Mouse (Mus musculus): ENCODE measurements around the gene Pus1.

Pus1 gene

DNA sequence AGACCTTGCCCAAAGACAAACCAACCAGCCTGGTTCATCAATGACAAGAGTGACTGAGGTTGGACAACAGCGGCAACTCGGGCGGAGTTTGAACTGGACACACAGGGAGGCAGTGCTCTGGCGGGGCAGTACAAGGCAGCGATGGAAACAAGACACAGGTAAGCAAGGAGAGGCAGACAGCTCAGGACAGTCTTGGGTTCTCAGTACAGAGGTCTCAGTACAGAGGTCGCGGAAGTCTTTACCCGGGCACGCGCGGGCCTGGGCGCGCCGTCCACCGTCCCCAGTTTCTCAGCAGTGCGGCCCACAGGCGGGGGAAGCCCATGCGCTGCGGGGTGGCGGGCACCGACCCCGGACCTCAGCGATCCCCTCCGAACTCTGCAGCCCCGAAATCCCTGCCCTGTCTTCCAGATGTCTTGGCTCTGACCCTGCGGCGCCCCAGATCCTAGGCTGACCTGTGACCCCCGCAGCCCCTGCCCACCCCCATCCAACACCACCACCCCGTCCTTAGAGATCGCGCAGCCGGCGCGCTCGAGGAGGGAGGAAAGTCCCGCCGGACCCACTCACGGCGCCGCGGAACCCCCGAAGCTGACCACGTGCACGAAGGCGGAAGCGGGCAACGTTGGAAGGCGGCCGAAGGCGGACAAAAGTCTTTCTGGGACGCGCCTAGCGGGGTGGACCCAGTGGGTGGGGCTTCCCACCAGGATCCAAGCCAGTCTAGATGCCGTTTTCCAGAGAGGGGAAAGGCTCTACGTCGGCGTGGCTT lies at the start of gene Pus1:
TSS of gene Pus1 (minus strand) at position 662 of the 763 bp plus-strand sequence.
- peak; percentile 95 for DNase-seq (ENCODE audit: low spot score in 2 of 2)

DNA sequence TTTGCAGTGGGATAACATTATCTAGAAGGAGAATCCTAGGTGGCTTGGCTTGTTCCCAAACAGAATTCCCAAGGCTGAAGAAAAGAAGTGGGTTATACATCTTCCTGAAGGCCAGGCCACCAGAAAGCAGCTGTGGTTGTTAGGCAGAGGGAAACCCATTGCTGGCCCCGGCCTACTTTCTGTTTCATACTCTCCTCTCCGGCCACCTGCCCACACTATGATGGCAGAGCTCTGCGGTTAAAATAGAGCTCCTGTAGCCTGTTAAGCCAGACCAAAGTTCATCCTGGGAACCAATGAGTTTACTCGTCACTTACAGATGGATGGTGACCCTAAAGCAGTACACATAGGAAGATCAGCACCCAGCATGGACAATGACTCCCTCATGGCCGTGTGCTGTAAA lies 47.1 kb upstream of the Pus1 start:
- no peak for DNase-seq (ENCODE audit: low spot score in 2 of 2)

DNA sequence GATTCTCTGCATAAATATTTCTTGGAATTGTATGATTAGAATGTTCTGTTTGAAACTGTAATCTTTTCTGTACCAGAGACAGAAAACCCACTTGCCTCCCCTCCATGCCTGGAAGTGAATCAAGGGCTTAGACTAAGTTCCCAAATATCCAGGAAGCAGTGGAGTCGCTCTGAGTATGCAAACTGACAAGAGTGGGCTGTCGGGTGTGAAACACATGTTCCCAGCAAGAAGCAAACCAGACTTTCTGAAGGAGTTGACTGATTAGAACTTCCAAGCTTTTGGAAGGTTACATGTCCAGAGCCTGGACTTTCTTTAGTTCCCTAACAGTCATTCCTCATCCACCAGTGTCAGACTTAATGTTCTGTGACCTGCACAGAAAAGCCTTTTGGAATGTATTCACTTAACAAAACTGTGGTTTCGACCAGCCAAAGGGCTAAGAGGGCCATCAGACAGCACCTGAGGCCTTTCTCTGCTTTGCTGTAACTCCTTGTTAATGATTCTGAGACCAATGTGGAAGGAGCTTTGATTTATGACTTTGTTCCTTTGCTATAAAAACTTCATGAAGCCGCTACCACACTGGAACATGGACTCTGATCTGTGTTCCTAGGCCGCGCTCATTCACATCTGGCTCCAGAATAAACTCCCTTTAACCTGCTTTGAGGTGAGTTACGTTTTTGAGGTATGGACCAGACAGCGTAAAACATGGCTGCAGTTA lies 46.5 kb upstream of the Pus1 start:
- no peak for DNase-seq (ENCODE audit: low spot score in 2 of 2)

DNA sequence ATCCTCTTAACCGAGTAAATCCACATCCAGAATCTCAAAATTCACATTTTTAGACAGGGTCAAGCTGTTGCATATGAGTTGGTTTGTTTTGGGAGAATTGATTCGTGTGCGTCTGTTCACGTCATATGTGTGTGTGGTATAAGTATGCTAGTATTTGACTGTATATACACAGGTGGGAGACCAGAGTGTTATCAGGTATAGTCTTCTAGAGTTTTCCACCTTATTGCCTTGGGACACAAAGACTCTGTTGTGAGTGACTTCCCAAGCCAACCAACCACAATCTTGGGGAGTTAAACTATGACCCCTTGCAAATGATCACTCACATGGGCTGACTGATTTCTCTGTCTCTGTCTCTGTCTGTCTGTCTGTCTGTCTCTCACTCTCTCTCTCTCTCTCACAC lies 44.0 kb upstream of the Pus1 start:
- DNase-seq (ENCODE audit: low spot score in 2 of 2): no peak

DNA sequence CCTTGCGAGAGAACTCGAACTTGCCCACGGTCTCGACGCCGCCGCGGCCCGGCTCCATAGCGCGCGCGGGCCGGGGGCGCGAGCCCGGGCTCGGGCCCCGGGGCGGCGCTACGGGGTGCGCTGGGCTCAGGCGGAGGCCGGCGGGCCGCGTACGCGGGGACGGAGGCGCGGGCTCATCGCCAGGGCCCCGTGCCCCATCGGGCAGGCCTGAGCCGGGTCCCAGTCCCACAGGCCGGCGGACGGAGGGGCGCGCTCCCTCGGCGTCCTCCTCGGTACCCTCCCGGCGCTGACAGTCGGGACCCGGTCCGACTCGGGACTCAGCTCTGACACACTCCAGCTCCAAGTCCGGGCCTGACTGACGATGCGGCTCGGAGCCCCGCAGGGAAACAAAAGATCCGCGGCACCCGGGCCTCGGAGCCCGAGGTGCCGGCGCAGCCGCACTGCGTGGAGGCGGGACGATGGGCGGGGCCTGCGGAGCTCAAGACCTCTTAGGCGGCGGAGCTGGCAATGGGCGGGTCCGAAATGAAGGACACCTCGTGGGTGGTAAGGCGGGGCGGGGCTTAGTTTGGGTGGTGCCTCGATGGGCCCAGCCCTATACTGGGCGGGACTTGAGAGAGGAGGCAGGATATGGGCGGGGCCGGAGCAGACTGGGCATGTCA lies 29.3 kb upstream of the Pus1 start, which contains the start of gene Ulk1:
TSS of gene Ulk1 (minus strand) at position 431 of the 659 bp plus-strand sequence.
- peak; percentile 99 to 100 for DNase-seq (ENCODE audit: low spot score in 2 of 2)

DNA sequence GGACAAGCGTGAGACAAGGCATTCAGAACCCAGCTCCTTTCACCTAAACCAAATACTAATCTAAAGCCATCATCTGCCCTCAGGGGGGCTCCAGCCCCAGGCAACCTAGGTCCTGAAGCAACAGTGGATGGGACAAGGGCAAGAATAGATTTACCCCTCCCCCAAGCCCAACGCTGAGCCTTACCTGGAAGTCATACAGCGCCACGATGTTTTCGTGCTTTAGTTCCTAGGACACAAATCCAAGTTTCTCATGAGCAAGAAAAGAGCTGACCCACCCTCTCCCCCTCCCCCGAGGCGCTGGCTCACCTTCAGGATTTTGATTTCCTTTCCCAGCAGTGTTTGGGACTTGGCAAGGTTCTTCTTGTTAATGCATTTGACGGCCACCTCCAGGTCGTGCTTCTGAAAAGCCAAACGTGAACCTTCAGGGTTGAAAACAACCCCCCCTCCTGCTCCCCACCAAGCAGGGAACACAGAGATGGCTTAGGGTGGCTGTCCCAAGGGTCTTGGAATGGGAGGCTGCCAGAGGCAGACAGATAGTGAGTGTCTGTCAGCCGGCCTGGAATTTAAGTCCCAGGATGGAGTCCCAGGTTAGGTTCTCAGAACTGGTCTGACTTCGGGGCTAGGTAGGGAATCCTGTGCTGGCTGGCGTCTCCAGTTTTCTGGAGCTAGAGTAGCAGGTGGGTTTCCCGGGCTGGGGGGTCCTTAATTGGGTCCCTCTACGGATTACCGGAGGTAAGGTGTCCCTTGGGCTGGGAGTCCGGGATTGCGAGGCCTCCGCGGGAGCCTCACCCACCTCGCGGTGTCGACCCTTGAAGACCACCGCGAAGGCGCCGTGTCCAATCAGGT lies 28.6 kb upstream of the Pus1 start:
- DNase-seq (ENCODE audit: low spot score in 2 of 2): peak; percentile 33 to 41

DNA sequence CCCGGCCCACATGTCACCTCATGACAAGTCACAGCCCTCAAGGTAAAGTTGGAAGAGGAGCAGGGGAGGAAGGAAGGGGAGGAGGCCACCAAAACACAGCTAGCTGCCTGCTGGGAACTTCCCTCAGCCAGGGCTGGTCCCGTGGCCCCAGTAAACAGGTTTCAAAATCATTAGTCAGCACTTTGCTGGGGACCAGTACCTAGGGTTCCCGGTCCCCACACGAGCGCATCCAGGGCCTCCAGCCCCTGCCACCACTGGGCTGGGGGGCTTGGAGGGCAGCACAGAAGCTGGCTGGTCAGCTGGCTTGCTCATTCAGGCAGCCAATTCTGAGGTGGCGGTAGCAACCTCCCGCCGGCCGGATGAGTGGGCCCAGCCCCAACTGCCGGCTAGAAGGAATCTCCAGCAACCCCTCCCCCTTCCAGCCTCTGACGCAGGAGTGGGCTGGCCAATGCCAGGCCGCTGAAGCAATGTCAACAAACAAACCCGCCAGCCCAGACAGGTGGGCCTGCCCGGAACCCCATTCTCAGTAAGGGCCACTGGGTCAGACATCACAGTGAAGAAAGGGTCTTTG lies 27.7 kb upstream of the Pus1 start:
- peak; percentile 90 to 93 for DNase-seq (ENCODE audit: low spot score in 2 of 2)

DNA sequence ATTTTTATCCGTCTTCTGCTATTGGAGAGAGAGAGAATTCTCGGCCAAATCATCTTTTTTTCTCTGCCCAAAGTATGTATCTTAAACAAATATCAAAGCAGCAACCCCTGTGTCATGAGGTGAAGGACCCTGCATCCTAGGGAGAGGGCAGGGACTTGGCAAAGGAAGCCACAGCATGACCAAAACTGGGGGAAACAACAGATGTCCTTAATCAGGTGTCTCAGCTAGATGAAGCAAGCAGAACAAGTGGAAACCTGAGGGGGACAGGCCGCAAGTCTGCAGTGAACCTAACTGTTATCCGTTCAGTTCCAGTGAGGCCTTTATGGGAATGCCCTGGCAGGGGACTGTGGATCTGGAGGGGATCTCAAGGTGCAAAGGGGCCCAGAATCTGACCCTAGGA lies 27.0 kb upstream of the Pus1 start:
- DNase-seq (ENCODE audit: low spot score in 2 of 2): no peak

DNA sequence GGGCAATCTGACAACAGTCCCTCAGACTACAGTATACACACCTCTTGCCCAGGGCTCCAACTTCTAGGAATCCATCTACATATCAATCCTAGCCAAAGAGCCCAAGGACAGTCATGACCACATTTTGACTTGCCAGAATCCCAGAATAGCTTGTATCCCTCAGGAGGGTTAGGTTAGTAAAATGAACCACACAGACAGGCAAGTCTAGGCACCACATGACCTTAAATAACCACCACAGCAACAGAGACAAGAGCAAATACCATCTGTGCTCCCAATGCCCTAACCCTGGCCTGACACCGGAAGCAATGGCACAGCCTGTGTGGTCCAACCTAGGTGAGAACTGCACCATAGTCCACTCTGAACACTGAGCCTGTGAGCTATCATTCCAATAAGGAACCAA lies 26.2 kb upstream of the Pus1 start:
- peak; percentile 46 to 50 for DNase-seq (ENCODE audit: low spot score in 2 of 2)

DNA sequence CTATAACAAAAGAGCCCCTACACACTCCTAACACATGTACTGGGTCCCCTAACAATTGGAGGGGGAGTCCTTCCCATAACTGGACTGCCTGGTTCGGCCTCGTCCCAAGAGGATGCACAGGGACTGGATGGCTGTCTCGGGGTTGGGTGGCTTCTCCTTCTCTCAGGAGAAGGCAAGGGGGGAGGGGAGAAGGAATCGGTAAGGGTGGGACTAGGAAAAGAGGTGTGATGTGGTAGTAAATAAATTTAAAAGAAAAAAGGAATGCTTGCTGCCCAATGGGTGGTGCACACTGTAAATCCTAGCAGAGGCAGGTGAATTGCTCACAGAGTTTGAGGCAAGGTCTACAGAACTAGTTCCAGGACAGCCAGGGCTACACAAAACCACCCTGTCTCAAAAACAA lies 25.7 kb upstream of the Pus1 start:
- DNase-seq (ENCODE audit: low spot score in 2 of 2): no peak

DNA sequence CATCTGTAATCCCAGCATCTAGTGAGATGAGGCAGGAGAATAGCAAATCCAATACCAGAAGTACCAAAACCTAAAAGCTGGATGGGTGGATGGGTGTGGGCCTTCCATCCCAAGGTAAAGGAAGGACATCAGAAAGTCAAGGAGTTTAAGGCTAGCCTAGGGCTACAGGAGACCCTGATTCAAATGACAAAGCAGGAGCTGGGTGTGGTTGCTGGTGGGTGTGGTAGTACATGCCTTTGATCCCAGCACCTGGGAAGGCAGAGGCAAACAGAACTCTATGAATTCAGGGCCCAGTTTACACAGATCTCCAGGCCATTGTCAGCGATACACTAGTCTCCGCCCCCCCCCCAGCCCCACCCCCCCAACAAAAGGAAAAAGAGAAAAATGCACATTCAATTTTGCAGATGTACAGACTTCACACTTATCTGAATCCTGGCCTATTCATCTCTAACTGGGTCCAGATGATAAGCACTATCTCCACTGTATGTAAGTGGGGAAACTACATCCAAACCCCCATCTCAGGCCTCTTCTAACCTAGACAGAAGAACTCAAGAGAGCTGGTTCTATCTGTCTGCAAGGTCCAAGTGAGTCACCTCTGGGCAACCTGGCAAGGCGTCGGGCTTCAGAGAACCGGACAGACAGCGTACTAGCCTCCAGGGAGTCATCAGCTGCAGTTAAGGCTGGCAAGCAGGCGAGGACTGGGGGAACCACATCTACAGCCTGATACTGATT lies 23.7 kb upstream of the Pus1 start:
- no peak for DNase-seq (ENCODE audit: low spot score in 2 of 2)

DNA sequence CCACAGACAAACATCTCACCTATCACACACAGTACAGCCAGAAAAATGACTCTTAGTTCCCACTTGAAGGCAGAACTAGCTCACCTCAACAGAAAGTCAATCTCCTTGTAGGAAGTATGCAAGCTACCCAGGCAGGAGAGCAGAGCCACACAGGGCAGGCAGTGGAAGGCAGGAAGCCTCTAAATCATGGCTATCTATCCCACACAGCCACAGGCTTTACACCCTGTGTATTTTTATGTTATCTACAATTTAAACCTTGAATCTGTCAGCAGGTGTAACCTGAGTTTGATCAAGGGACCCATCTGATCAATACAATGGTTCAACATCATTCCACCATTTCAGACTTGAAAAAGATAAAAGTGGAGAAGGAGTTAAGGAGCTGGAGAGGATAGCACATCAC lies 22.4 kb upstream of the Pus1 start:
- no peak for DNase-seq (ENCODE audit: low spot score in 2 of 2)

DNA sequence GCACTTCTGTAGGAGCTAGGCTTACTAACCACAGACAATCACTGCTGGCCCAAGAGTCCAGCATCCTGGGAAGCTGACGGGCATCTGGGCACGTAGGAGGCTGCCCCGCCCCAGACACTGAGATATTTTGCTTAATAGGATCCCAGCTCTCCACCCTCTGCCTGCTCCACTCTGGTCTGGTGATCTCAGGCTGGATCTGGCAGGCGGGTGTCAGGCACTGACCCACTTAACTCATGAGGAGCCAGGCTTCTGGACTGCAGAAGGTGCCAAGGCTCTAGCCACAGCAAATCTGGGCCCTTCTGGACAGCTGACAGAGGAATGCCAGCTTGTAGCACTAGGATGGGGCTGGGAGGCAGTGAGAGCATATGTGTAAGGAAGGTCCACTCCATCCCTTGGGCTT lies 21.7 kb upstream of the Pus1 start:
- peak in 1 of 2 experiments; percentile 34 for DNase-seq (ENCODE audit: low spot score in 2 of 2)

DNA sequence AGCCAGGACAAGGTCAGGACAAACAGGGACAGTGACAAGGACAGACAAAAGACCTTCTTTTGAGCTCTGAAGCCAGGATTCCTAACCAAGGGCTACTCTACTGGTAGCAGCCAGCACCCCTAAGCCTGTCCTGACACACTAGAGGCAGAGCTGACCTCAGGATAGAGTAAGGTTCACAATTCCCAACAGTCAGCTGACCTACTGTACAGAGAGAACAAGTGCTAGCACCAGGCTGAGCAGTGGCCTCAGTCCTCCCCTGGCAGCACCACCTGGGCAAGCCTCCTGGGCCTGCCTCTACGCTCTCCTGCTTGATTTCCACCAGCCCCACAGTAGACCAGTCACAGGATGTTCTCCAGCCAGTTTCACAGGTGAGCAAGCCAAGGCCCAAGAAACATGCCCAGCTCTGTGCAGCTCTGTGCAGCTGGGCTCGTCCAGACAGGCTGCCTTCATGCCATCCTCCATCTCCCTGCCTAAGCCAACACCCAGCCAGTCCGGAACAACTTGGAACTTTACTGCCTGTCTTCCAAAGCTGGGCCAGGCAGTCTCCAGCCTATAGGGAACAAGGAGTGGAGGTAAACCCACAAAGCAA lies 20.7 kb upstream of the Pus1 start:
- no peak for DNase-seq (ENCODE audit: low spot score in 2 of 2)

DNA sequence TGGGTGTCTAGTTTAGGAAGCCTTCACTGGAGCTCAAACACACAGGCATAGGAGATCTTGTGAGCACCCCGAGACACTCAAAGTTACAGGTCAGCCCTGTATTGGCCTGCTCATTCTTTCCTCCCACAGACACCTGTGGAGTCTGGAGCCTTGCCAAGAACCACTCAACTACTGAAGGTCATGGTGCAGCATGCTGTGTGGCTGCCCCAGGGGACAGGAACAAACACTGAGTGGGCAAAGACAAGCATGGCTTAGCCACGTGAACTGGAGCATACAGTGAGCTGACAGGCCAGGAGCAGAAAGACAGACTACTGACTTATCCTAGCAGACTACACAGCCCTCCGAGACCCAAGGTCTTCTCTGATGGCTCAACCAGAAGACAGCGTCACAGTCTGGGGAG lies 17.2 kb upstream of the Pus1 start:
- DNase-seq (ENCODE audit: low spot score in 2 of 2): peak in 1 of 2 experiments; percentile 51

DNA sequence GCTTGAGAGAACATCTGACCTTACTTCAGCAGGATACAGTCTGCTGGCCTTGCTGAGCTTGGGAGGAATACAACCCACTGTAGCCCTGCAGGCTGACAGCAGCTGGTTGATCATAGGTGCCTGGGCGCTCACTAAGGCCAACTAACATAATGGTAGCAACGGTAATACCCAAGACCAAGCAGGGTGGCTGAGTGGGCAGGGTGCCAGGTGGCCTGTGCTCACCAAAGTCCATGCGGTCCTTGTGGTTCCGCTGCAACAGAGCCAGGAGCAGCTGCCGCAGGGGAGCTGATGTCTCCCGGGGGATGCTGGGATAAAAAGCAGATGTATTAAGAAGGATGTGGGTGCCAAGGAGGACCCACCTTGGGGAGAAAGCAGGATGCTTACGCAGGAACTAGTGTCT lies 13.9 kb upstream of the Pus1 start:
- no peak for DNase-seq (ENCODE audit: low spot score in 2 of 2)

DNA sequence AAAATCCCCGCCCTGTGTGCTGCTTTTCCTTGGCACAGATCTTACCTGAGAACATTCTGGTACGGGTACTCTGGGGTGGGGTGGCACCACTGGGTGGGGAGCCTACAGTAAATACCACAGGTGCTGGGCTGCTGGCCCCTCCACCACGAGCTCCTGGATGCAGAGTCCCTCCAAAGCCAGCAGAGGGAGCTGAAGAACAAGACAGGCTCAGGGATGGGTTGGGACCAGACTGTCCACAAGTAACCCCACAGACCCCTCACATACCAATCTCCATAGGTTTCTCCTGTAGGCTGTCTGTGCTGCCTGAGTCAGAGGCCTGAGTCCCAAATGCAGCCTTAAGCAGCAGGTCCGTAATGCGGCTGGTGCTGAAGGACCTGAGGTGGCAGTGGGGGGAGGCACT lies 8.2 kb upstream of the Pus1 start:
- DNase-seq (ENCODE audit: low spot score in 2 of 2): no peak

DNA sequence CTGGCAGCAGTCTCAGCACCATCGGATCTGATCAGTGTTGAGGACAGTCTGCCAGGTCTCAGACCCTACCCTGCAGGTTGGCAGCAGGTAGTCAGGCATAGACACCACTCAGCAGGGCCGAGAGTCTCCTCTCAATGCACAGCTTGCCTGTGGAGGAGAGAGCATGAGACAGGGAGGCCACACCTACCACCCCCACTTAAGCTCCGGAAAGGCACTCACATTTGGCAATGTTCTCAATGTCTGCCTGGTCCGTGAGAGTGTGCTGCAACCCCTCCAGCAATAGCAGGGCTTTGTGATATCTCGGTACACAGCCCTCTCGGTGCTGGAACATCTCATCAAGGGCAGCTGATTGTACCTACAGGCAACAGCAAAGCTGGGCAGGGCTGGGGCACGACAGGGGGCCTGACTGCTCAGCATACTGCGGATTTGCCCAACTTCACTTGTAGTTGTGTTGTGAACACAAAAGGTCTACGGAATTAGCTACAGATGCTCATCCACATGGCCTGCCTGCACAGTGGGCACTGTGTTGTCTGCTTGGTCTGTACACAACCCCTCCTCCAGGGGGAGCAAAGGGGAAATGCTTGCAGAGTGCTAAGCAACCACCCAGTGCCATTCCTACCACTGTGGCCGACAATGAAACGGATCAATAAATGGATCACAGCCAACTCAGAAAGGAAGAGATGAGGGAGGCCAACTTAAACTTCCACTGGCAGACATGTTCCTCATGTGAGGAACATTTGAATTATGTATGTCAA lies 5.8 kb upstream of the Pus1 start:
- no peak for DNase-seq (ENCODE audit: low spot score in 2 of 2)

DNA sequence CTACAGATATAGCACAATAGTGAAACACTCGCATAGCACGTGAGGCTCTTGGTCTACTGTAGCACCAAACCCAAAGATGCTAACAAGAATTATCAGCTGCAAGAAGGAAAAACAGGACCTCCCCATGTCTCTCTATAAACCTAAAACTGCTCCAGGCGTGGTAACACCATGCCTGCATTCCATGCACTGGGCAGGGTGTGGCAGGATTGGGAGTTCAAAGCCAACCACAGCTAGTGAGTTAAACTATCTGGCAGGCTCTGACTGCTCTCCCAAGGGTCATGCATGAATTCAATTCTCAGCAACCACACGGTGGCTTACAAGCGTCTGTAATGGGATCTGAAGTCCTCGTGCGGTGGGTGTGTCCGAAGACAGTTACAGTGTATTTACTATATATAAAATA lies 2.7 kb upstream of the Pus1 start:
- DNase-seq (ENCODE audit: low spot score in 2 of 2): no peak

Measured in heart, adult 9 months (tissue).